Mouse (Mus musculus): ENCODE data around the gene Kif26b.

DNA sequence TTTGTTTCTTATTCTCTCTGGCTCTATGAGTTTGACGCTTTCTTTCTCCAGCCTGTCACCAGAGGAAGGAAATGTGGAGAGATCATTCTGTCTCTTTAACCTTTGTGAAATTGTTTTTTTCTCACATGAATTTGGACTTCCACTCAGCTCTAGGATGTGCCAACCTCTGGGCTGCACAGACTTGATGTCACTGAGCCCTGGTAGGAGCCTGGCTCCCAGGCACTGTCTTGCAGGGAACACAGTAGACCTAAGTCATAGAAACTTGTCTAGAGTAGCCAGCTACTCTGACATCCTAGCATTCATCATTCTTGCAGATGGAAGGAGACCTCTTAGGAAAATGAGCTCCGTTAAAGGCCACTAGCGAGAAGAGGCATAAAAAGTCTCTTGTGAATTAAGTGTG, 298.3 kb downstream of the Kif26b start:
- TF ChIP-seq CTCF (IDR thresholded peaks at IDR 0.05; ENCODE audit: low read depth, low read length) (no peak), GATA1 (IDR thresholded peaks at IDR 0.05; ENCODE audit: borderline replicate concordance, low read length) (no peak), TAL1 (conservative IDR thresholded peaks at IDR 0.05; ENCODE audit: low read depth, low read length) (no peak), POLR2AphosphoS5 (IDR thresholded peaks at IDR 0.05; ENCODE audit: insufficient replicate concordance, low read depth, low read length) (no peak), GATA2 (IDR thresholded peaks at IDR 0.05; ENCODE audit: borderline replicate concordance, low read depth, low read length) (no peak)

All from G1E (cell line).